Mouse (Mus musculus): ENCODE results near the gene Pak7. TPM values are rescaled to one million over a fixed set of nuclear protein-coding genes. Genes with fewer than 3 reads are reported as not detected.

The Pak7 gene
- polyA plus RNA-seq, 1 experiment from 2014 or later, result 4.2 TPM

- Histone ChIP-seq H3K4me2 (ENCODE audit: low read depth, low read length) (no peak overlapping the region), H3K4me1 (ENCODE audit: control insufficient read depth, insufficient read depth, low read length) (no peaks in the 10 kb centered on the region; the same call in 1 of the 2 replicates), H3K9me3 (replicated peaks; ENCODE audit: control insufficient read depth, low read length) (no peaks in the 10 kb centered on the region), H3K27me3 (ENCODE audit: control insufficient read depth, insufficient read depth, low read length) (no peaks in the 10 kb centered on the region), H3K9ac (replicated peaks; ENCODE audit: low read length) (no peak overlapping the region; the same call in 1 of the 2 replicates), H3K27ac (replicated peaks; ENCODE audit: low read depth, low read length) (no peak overlapping the region), H3K4me3 (ENCODE audit: low read depth, low read length) (no peak overlapping the region), H3K36me3 (replicated peaks; ENCODE audit: control insufficient read depth, insufficient read depth, low read depth, low read length) (no peaks in the 10 kb centered on the region)
- no peak for DNase-seq (ENCODE audit: low spot score)
- ATAC-seq (replicated peaks; ENCODE audit: insufficient number of reproducible peaks, low FRiP score, low TSS enrichment, low read depth), result no peak
- 17% methylated on average over 2 of the region's 2 CpGs for WGBS
Measured at GRCm38 (mm10) chr2:136109038-136109363, 278.8 kb downstream of the Pak7 start.

- DNase-seq (ENCODE audit: low spot score) (peak; percentile 12), ATAC-seq (replicated peaks; ENCODE audit: insufficient number of reproducible peaks, low FRiP score, low TSS enrichment, low read depth) (peak; percentile 87)
- Histone ChIP-seq H3K9ac (replicated peaks; ENCODE audit: low read length) (no peak overlapping the region; the same call in 1 of the 2 replicates), H3K27me3 (ENCODE audit: control insufficient read depth, insufficient read depth, low read length) (no peaks in the 10 kb centered on the region), H3K36me3 (replicated peaks; ENCODE audit: control insufficient read depth, insufficient read depth, low read depth, low read length) (no peaks in the 10 kb centered on the region), H3K9me3 (replicated peaks; ENCODE audit: control insufficient read depth, low read length) (no peaks in the 10 kb centered on the region), H3K4me3 (ENCODE audit: low read depth, low read length) (no peak overlapping the region), H3K27ac (replicated peaks; ENCODE audit: low read depth, low read length) (no peak overlapping the region), H3K4me1 (ENCODE audit: control insufficient read depth, insufficient read depth, low read length) (no peaks in the 10 kb centered on the region; the same call in 1 of the 2 replicates), H3K4me2 (ENCODE audit: low read depth, low read length) (no peak overlapping the region)
- WGBS, result 23% methylated on average over 6 of the region's 6 CpGs
Measured at GRCm38 (mm10) chr2:136108124-136109037, 279.4 kb downstream of the Pak7 start.

GRCm38 (mm10) chr2:136107597-136107996 is 280.2 kb downstream of the Pak7 start:
- H3K36me3 ChIP-seq (replicated peaks; ENCODE audit: control insufficient read depth, insufficient read depth, low read depth, low read length), result no peaks in the 10 kb centered on the region
- H3K27ac ChIP-seq (replicated peaks; ENCODE audit: low read depth, low read length), result no peak overlapping the region
- no peak overlapping the region for H3K4me2 ChIP-seq (ENCODE audit: low read depth, low read length)
- H3K4me1 ChIP-seq (ENCODE audit: control insufficient read depth, insufficient read depth, low read length), result no peaks in the 10 kb centered on the region; the same call in 1 of the 2 replicates
- no peaks in the 10 kb centered on the region for H3K27me3 ChIP-seq (ENCODE audit: control insufficient read depth, insufficient read depth, low read length)
- no peak overlapping the region for H3K4me3 ChIP-seq (ENCODE audit: low read depth, low read length)
- ATAC-seq (replicated peaks; ENCODE audit: insufficient number of reproducible peaks, low FRiP score, low TSS enrichment, low read depth) (no peak; the same call in 1 of the 2 replicates), DNase-seq (ENCODE audit: low spot score) (no peak)
- H3K9ac ChIP-seq (replicated peaks; ENCODE audit: low read length), result no peak overlapping the region
- H3K9me3 ChIP-seq (replicated peaks; ENCODE audit: control insufficient read depth, low read length), result no peaks in the 10 kb centered on the region

- H3K4me3 ChIP-seq (ENCODE audit: low read depth, low read length), result no peak overlapping the region
- ATAC-seq (replicated peaks; ENCODE audit: insufficient number of reproducible peaks, low FRiP score, low TSS enrichment, low read depth) (no peak), DNase-seq (ENCODE audit: low spot score) (no peak)
- no peak overlapping the region for H3K27ac ChIP-seq (replicated peaks; ENCODE audit: low read depth, low read length)
- no peaks in the 10 kb centered on the region for H3K36me3 ChIP-seq (replicated peaks; ENCODE audit: control insufficient read depth, insufficient read depth, low read depth, low read length)
- H3K27me3 ChIP-seq (ENCODE audit: control insufficient read depth, insufficient read depth, low read length), result no peaks in the 10 kb centered on the region
- H3K4me1 ChIP-seq (ENCODE audit: control insufficient read depth, insufficient read depth, low read length), result no peaks in the 10 kb centered on the region
- H3K9ac ChIP-seq (replicated peaks; ENCODE audit: low read length), result no peak overlapping the region
- no peaks in the 10 kb centered on the region for H3K9me3 ChIP-seq (replicated peaks; ENCODE audit: control insufficient read depth, low read length)
- H3K4me2 ChIP-seq (ENCODE audit: low read depth, low read length), result no peak overlapping the region
- WGBS, result 89% methylated on average over 3 of the region's 3 CpGs
Measured at GRCm38 (mm10) chr2:136097143-136097542, 290.6 kb downstream of the Pak7 start.

- no peaks in the 10 kb centered on the region for H3K36me3 ChIP-seq (replicated peaks; ENCODE audit: control insufficient read depth, insufficient read depth, low read depth, low read length)
- no peaks in the 10 kb centered on the region for H3K9me3 ChIP-seq (replicated peaks; ENCODE audit: control insufficient read depth, low read length)
- no peak overlapping the region for H3K27ac ChIP-seq (replicated peaks; ENCODE audit: low read depth, low read length)
Measured at GRCm38 (mm10) chr2:136095978-136096377, 291.8 kb downstream of the Pak7 start.

GRCm38 (mm10) chr2:136064356-136064755 is 323.4 kb downstream of the Pak7 start:
- no peak overlapping the region for H3K4me3 ChIP-seq (ENCODE audit: low read depth, low read length)
- H3K36me3 ChIP-seq (replicated peaks; ENCODE audit: control insufficient read depth, insufficient read depth, low read depth, low read length), result no peaks in the 10 kb centered on the region
- H3K4me2 ChIP-seq (ENCODE audit: low read depth, low read length), result no peak overlapping the region
- no peaks in the 10 kb centered on the region for H3K9me3 ChIP-seq (replicated peaks; ENCODE audit: control insufficient read depth, low read length)
- 71% methylated on average over 1 of the region's 1 CpGs for WGBS
- H3K4me1 ChIP-seq (ENCODE audit: control insufficient read depth, insufficient read depth, low read length), result peaks cover 2% of the 10 kb centered on the region; the same call in 1 of the 2 replicates
- no peak overlapping the region for H3K27ac ChIP-seq (replicated peaks; ENCODE audit: low read depth, low read length)
- DNase-seq (ENCODE audit: low spot score) (no peak), ATAC-seq (replicated peaks; ENCODE audit: insufficient number of reproducible peaks, low FRiP score, low TSS enrichment, low read depth) (no peak)
- peaks cover 4% of the 10 kb centered on the region; the same call in 1 of the 2 replicates for H3K27me3 ChIP-seq (ENCODE audit: control insufficient read depth, insufficient read depth, low read length)
- no peak overlapping the region for H3K9ac ChIP-seq (replicated peaks; ENCODE audit: low read length)

More at GRCm38 (mm10) chr2:136095978-136096377, 291.8 kb downstream of the Pak7 start:
- DNase-seq (ENCODE audit: low spot score) (no peak), ATAC-seq (replicated peaks; ENCODE audit: insufficient number of reproducible peaks, low FRiP score, low TSS enrichment, low read depth) (no peak)
- Histone ChIP-seq H3K4me1 (ENCODE audit: control insufficient read depth, insufficient read depth, low read length) (no peaks in the 10 kb centered on the region), H3K27me3 (ENCODE audit: control insufficient read depth, insufficient read depth, low read length) (no peaks in the 10 kb centered on the region), H3K4me2 (ENCODE audit: low read depth, low read length) (no peak overlapping the region), H3K4me3 (ENCODE audit: low read depth, low read length) (no peak overlapping the region), H3K9ac (replicated peaks; ENCODE audit: low read length) (no peak overlapping the region)
- WGBS, result 66% methylated on average over 2 of the region's 2 CpGs

- 0 out of 2 replicates have a peak overlapping the region, but pooled peaks have one; percentile 22 for H3K9ac ChIP-seq (replicated peaks; ENCODE audit: low read length)
- H3K4me1 ChIP-seq (ENCODE audit: control insufficient read depth, insufficient read depth, low read length), result peaks cover 2% of the 10 kb centered on the region; the same call in 1 of the 2 replicates
- DNase-seq (ENCODE audit: low spot score) (peak; percentile 27), ATAC-seq (replicated peaks; ENCODE audit: insufficient number of reproducible peaks, low FRiP score, low TSS enrichment, low read depth) (0 out of 2 replicates have a peak, but pooled peaks have one; percentile 15)
- WGBS, result under 1% methylated on average over 37 of the region's 37 CpGs
- H3K27me3 ChIP-seq (ENCODE audit: control insufficient read depth, insufficient read depth, low read length), result peaks cover 23% of the 10 kb centered on the region
- H3K4me3 ChIP-seq (ENCODE audit: low read depth, low read length), result peak overlapping the region; percentile 32
- no peaks in the 10 kb centered on the region for H3K36me3 ChIP-seq (replicated peaks; ENCODE audit: control insufficient read depth, insufficient read depth, low read depth, low read length)
- H3K27ac ChIP-seq (replicated peaks; ENCODE audit: low read depth, low read length), result no peak overlapping the region
- no peaks in the 10 kb centered on the region for H3K9me3 ChIP-seq (replicated peaks; ENCODE audit: control insufficient read depth, low read length)
- peak overlapping the region; percentile 76 for H3K4me2 ChIP-seq (ENCODE audit: low read depth, low read length)
Measured at GRCm38 (mm10) chr2:136059029-136059669, 328.6 kb downstream of the Pak7 start.

Measured in embryonic facial prominence, embryonic 11.5 days (tissue).